Mouse (Mus musculus) common myeloid progenitor, adult 5-6 weeks (primary cell): Measurements from ENCODE around the gene A730071L15Rik. TPM values are rescaled to one million over a fixed set of nuclear protein-coding genes. Genes with fewer than 3 reads are reported as not detected.

Experiments used
- total RNA-seq: library from RNA; stranded (forward); fragments of 200-1000, 187-1606 nt; gene quantifications from 2 replicates; pipeline ENCODE4 v1.2.3, GENCODE M21; 2017

A730071L15Rik gene
- total RNA-seq, 1 experiment from 2014 or later = 0.78 TPM

Other genes starting within 250 kb of the A730071L15Rik start
- not detected in 2 replicates for gene Gck, start 249.9 kb upstream of the A730071L15Rik start, total RNA-seq
- 32.8 and 33.6 TPM in 2 replicates for gene Ykt6, start 244.3 kb upstream of the A730071L15Rik start, total RNA-seq
- 1.9 and 2.0 TPM in 2 replicates for gene Camk2b, start 133.7 kb upstream of the A730071L15Rik start, total RNA-seq
- gene Nudcd3, start 386 bp downstream of the A730071L15Rik start, total RNA-seq = 33.6 and 39.7 TPM in 2 replicates
- not detected in 2 replicates for gene Npc1l1, start 30.1 kb downstream of the A730071L15Rik start, total RNA-seq
- gene Ddx56, start 67.7 kb downstream of the A730071L15Rik start, total RNA-seq = 40.9 and 43.2 TPM in 2 replicates
- 37.5 and 49.2 TPM in 2 replicates for gene Tmed4, start 74.8 kb downstream of the A730071L15Rik start, total RNA-seq
- gene Ogdh, start 91.6 kb downstream of the A730071L15Rik start, total RNA-seq = 95.6 and 111 TPM in 2 replicates
- gene Zmiz2, start 189.0 kb downstream of the A730071L15Rik start, total RNA-seq = 9.6 and 17.1 TPM in 2 replicates
- gene Ppia, start 215.4 kb downstream of the A730071L15Rik start, total RNA-seq = 2,015 and 2,091 TPM in 2 replicates
- 88.8 and 129 TPM in 2 replicates for gene H2afv, start 244.4 kb downstream of the A730071L15Rik start, total RNA-seq